Mouse (Mus musculus) ovary, postnatal 14 days (tissue): ENCODE measurements at regions not wholly inside any gene's neighbourhood (a gene's known extent, or its start where the extent isn't known, plus 50 kb on each side); places are given as distances from the start of the nearest gene placed in this dataset.

Experiments
- DNase-seq: peaks from one replicate; pipeline ENCODE4 v3.0.0; 2022; ENCODE audit warnings: low spot score

DNA sequence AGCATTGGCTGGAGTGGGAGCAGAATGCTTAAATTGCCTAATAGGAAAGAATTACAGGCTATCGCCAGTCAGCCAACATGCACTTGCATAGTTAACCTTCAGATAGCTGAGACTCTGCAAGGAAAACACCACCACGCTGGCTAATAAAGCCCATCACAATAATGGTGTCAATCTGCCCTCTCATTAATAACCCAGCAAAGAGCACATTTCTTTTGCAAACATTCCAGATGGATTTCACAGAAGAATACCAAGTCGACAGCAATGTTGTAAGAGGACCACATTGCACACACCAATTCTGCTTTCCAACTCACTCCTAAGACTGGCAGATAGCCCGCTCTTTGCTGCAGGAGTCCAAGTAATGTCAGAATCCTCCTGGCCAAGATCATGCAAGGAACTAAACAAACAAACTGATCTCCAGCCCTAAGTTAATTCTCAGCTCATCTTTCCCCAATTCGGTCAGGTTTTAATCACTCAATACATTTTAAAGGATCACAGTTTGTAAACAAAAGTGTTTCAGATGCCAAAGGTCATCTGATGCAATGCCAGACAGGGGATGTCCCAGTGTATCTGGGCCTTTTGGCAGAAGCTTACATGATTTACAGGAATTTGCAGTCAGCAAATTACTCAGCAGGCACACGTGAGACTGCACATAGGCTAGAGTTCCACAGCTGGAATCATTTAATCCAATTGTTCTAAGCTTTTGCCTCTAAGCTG lies 198.4 kb downstream of the Klf6 start:
- peak; percentile 27 for DNase-seq

DNA sequence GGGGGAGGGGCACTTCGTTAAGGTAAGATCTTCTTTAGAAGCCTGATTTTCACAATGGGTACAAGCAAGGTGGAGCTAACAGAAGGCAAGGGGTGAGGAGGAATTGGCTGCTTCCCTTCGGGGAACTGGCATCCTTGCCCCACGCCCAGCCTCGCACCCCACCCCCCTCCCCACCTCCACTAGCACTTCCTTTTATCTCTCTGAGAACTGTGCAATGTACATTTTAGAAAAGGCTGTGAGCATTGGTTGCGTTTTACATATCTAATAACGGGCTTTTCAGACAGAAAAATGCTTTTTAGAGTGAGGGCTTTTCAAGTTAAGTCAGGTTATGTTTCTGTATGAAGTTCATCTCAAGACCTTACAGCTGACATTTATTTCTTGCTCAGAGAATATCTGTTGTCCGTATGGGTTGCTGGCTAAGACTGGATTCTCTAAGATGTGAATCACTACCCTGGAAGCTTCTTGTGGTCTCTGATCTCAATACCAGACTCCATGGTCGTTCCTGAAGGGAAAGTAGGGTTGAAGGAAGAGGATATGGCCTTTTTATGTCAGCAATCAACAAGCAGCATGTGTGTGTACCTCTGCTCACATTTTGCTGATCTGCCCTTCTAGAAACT lies 199.1 kb downstream of the Klf6 start:
- no peak for DNase-seq

DNA sequence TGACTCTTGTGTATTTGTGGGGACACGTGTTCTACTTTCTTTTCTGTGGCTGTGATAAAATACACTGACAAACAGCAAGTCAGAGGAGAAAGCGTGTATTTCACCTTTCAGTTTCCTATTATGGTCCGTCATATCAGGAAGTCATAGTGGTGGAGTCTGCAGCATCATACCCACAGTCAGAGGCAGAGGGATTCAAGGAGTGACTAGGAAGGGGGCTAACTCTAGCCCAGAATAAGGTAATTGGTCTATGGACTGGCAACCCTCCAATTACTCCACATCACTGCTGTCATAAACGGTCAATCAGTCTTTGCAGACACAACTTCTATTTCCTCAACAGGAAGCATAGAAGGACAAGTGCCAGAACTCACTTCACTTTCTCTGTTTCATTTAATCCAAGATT lies 201.0 kb downstream of the Klf6 start:
- no peak for DNase-seq

DNA sequence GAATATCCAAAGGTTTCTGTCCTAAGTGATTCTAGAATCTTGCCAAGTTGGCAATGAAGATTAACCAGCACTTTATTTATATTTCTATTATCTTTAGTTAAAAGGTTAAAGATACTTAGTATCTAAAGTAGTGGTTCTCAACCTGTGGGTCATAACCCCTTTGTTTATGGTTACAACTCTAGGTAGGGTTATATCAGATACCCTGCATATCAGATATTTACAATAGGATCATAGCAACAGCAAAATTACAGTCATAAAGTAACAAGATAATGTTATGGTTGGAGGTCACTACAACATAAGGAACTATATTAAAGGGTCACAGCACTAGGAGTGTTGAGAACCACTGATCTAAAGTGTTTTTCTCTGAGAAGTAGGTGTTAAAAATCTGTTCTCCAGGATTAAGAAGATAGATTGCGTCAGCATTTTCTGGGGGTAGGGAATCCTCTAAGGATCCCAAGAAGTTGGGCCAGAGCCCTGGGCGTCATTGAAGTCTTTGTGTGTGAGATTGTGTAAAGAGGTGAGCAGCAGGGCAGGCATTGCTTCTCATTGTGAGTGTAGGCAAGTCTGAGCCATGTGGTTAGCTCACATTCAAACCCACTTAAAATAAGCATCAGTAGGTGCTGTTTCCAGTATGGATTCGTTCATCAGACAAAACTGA lies 201.6 kb downstream of the Klf6 start:
- DNase-seq = no peak

DNA sequence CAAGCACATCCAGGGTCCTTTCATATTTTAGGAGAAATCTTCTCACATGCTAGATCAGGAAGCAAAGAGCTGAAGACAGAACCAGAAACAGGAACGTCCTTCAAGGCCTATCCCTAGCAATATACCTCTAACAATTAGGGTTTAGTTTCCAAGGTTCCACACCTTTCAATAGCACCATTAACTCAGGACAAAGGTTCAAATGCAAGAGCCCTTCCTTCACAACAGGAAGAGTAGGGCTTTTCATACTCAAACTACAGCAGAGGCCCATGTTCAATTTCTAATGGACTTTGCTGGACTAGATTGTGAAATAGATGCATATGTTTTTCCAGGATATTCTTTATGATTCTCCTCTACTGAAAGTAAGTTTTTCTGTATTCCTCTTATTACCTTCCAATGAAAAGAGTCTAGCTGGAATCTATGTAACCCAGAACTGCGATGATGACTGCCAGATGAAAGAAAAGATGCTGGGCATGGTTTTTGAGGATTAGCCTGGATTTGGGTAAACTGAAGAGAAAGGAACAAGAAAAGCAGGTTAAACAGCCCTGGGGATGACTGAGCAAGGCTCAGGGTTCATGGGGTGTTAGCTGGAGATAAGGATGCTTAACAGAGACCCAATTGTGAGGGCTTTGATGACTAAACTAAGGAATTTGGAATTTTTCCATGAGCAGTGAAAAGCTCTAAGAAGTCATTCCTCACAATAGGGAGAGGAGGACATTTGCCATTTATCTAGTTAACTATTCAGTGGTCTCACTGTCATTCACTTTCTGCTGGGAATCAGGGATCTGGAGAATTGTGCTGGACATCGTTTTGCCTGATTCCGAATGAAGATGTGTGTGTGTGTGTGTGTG lies 215.9 kb downstream of the Klf6 start:
- DNase-seq = no peak

DNA sequence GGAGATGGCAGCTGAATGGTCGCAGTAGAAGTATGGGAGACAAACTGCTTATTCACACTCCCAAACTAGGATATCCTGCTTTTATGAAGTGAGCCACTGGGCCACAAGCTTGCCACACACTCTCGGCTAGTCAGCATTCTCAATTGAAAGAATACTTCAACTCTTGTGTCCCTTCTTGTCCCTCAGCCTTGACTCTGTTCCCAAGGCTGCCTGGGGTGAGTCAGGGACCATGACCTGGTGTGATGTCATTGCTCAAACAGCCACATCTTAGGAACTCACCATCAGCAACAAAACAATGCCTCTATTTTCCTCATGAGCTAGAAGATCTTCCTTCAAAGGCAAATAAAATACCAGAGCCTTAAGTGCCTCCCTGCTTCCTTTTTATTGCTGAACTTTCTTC lies 224.6 kb downstream of the Klf6 start:
- DNase-seq = no peak

DNA sequence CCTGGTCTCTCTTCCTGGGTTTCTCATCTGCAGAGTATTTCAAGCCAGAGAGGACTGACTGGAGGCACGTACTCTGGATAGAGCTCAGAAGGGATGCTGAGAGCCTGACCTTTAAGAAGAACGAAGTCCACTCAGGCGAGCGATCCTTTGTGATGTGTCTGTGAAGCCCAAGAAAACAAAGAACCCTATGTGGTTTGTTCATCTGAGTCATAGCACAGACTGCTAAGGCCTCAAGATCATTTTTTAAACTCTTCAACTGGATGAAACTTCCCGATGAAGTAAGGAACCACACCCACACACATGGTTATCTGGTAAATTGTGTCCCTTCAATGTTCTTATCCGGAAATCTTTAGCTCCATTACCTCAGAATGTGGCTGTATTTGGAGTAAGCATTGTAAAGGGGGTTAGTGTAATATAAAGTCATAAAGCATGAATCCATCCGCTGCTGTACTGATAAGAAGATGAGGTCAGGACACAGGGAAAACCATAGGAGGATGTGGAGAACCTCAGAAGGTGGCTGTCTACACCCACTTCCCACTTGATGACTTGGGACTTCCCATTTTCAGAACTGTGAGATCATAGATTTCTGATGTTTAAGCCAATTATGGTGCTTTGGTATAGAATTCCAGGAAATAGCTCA lies 247.9 kb downstream of the Klf6 start:
- DNase-seq = no peak

DNA sequence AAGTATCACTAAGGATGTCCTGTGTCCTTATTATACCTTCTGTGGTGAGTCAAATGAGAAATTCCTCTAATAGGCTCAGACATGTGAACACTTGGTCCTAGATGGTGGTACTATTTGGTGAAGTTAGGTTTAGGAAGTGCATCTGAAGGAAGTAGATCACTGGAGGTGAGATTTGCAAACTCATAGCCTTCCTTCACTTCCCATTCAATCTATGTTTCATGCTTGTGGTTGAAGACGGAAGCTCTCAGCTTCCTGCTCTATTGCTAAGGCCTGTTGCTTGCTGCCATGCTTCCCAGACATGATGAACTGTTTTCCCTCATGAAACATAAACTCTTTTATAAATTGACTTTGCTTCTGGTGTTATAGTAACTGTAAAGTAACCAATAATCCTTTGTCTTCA lies 258.4 kb downstream of the Klf6 start:
- no peak for DNase-seq

DNA sequence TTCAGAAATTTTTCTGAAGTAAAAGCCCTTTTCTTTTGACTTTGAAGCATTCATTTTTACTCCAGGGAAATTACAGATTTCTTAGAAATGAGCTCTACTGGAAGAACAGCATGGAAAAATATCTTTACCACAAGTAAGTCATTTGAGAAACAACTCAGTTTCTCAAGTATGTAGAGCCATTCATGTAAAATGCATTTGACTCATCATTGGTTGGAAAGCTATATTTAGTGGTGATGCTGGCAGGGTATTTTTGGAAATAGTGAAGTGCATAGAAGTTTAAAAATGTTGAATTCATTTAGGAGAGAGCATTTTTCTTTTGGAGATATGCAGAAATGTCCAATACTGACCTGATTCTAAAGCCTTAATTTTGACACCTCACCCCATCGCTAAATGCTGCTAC lies 266.0 kb downstream of the Klf6 start:
- DNase-seq = no peak

DNA sequence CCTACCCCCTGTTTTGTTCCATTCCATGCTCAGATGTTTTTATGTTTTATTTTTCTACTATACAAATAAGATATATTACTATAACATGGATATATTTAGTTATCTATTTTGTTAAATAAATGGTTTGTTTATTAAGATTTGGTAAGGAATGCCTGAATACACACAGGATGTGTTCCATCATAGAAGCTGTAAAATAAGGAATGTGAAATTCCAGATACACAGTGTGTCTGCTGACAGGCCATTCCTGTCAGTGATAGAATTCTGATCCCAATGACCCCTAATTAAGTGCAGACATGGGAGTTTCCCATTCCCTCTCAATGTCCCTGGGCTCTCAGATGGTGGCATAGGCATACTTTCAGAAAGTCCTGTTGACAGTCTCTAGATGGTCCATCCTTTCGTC lies 267.6 kb downstream of the Klf6 start:
- DNase-seq = no peak

DNA sequence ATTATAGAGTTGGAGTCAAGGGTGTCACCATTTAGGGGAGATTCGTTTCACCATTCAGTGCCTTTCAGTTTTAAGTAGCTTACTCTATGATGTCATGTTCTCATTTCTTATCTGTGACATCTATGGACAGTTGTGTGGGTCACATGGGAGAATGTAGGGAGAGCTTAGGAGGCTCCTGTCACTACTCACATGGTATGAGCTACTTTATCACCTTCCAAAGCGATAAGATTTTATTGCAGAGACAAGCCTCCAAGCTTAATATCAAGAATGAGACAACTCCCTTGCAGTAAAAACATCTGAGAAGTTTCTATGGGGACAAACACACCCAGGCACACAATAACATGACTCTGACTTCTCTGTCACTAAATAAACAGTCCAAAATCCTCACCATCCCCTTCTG lies 270.1 kb downstream of the Klf6 start:
- no peak for DNase-seq

DNA sequence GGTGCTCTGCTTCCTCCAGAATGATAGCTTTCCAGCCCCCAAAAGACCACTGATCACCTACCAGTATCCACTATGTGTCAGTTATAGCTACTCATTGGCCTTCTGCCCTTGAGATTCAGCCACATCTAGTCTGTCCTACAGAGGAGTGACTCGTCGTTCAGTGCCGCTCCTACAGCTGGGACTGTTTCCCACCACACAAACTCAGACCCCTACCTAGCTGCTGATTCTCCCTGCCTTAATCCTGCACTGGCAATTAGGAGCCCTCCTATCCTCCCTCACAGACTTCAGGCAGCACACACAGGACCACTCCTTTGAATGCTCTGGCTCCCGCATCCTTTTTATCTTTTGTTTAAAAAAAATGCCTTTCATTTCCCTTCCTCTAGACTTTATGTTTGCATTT lies 275.9 kb downstream of the Klf6 start:
- no peak for DNase-seq

DNA sequence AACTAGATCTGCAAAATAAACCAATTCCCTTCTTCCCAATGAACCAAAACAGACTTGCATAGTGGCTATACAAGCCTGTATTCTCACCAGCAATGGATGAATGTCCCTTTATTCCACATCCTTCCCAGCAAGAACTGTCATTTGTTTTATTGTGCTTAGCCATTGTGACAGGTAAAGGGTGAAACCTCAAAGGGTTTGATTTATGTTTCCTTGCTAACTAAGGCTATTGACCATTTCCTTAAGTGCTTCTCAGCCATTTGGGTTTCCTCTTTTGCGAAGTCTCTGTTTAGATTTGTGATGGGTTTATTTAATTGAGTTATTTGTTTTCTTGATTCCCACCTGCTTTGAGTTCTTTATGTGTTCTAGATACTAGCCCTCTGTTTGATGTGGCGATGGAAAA lies 281.5 kb downstream of the Klf6 start:
- DNase-seq = no peak

DNA sequence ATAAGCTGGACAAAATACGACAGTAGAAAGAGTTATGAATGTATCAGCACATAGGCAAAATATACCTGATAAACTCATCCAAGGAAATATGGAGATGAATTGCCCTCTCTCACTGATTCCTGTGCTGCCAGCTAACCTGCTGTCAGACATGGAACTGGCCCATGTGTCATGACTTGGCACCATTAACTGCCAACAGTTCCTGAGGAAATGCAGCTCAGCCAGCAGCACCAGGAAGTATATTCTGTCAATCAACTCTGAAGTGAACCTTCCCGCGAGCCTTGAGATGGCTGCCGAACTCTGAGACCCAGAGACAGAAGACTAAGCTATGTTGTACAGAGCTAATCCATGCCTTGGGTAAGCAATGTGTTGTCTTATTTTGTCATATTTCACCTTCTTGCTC lies 292.4 kb downstream of the Klf6 start:
- no peak for DNase-seq

DNA sequence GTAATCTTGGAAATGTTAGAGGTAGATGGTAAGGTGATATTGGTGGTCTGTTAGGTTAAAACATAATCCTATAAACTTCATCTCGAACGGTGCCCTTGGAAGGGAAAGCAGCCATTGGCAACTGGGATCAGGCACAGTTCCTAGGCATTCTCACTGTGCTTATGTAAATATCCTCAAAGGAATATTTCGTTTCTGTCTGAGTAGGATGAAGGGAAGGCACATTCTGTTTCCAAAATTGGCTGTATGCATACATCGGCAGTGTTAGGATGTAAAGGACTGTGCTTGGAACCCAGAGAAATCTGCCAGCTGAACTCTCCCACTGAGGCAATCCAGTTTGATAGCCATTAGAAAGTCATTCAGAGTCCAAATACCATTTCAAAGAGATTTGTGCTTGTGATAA lies 294.9 kb downstream of the Klf6 start:
- no peak for DNase-seq

DNA sequence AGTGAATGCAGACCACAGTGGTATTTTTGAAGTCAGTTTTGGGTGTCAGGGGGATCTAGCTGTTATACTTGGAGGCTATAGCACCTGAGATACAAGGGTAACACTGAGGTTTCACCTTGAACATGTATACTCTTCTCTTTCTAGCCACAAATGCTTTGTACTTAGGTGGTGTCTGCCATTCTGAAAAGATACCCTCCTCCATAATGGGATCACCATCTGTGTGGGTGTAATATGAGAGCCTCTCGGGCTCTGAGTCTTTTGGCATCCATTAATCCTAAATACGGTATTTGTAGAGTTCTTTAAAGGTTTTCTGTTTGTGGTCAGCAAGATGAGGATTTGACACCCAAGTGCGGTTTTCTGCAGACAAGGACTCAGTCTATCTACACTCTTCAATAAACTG lies 295.7 kb downstream of the Klf6 start:
- no peak for DNase-seq

DNA sequence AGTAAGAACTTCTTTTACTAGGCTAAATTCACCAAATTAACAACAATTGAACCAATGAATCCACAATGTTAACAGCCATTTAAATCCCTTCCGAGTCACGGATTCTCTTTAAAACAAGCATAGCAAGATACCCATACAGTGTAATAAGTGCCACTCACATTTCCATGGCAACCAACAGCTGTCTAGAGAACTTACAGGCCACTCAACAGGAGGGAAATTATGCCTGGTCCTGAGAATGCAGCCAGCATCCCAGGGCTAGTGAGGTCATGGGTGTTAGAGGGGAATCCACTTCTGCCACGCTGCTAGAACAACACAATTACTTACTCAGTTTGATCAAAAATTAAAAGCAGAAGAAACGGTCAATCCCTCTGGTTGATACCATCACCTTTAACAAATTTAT lies 296.7 kb downstream of the Klf6 start:
- no peak for DNase-seq

DNA sequence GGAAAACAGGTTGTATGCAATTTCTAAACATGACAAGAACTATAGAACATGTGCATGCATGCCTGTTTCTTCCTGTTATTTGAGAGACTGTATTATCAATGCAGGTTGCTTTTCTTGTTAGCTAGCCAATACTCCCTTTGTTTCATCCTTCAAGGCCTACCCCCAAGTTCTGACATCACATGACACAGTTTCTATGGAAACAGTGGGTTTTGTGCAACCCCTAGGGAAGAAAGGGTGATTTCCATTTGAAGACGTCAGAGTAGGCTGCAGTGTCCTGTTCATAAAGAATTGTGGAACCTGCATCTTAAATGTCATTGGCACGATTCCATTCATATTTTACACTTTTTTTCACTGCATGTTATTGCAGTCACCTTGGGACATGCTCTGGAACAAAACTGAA lies 298.1 kb downstream of the Klf6 start:
- no peak for DNase-seq

DNA sequence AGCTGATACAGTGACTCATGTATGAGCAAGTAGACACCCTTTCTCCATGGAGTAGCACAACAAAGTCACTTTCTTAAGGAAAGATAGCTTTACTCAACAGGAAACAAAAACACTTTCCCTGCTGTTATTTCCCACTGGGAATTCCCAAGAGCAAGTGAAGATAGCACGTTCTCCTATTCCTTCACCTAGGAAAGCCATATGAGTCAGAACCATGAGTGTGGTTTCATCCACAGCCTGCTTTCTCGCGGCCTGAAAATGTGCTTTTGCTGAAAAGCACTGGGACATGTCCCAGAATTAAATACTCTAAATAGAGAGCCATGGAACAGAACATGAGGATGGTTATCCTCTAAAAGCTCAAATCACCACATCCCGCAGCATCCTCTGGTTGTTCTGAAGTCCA lies 304.6 kb downstream of the Klf6 start:
- no peak for DNase-seq

DNA sequence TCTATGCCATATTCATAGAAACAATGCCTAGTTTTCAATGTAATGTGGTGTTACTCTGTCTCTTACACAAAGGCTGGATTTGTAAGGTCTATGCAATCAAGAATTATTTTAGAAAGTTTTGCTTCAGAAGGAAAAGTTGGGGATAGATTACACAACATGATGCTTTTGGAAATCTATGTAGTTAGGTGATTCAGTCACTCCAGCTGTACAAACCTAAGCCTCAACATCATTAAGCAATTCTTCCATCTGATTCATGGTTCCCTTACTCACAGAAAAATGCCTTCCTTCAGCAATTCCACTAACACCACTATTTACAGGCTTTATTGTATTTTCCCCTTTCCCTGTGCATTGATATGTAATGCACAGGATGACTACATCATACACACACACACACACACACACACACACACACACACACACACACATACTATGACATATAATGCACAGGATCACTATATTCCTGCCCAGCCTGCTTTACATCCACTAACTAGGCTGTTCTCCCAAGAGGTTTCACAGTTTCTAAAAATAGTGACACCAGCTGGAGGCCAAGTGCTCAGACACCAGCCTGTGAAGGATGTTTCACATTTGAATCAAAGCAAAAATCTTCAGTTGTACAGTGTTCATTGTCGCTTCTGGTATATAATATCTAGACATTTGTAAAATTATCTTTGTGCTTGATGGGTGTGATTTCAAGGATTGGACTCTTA lies 305.9 kb downstream of the Klf6 start:
- no peak for DNase-seq

DNA sequence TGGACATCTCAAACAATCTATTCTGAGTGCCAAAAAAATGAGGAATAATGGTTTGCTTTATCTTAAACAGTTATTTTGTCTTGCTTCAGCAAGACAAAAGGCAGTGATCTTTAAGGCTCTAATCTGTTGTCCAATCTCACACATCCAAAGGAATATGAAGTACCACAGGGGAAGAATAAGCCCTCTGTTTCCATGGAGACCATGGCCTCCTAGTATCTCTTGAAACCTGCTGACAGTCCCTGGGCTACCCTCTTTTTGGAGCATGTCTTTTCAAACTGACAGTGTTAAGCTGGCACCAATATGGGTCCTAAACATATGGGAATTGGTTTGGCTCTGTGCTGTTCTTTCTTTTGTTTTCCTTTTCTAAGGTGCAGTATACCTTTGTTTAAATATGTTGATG lies 311.8 kb downstream of the Klf6 start:
- no peak for DNase-seq
